In genomic region chr4:54328273-54328672, GRCm38 (mm10) we compare ENCODE assay signal across 17 mouse cellular contexts.
DNase-seq lines count a peak whose midpoint lies in the region; ATAC-seq and TF ChIP-seq lines count a peak whose summit lies in the region.
"Had no signal": no experiment of that assay in that cellular context is flagged by ENCODE, and none has a peak within 500 bp of the region (broad histone marks: within the 10 kb centered on the region; RNA-seq: fewer than 3 reads in every experiment).

No protein-coding gene starts in this region.

- TF ChIP-seq CTCF in brain, embryonic 14.5 days (IDR thresholded peaks at IDR 0.05; ENCODE audit: borderline replicate concordance, extremely low read depth, insufficient read depth, insufficient read length), result no peak

- 35% methylated on average over 5 of the region's 5 CpGs for WGBS in forebrain, embryonic 15.5 days

- no peaks in the 10 kb centered on the region for H3K36me3 ChIP-seq in forebrain, embryonic 15.5 days
- H3K36me3 ChIP-seq: heart, embryonic 10.5 days; limb, embryonic 12.5 days; liver, embryonic 15.5 days; midbrain, embryonic 12.5 days had no signal

- intact Hi-C loops in left cerebral cortex, postnatal 14 days (cut with DNase I), result no loop called here

- H3K27me3 ChIP-seq in forebrain, embryonic 15.5 days, result no peaks in the 10 kb centered on the region
- H3K27me3 ChIP-seq: limb, embryonic 12.5 days; liver, embryonic 15.5 days; midbrain, embryonic 12.5 days had no signal

- H3K4me2 ChIP-seq in forebrain, embryonic 15.5 days (replicated peaks), result no peak overlapping the region
- H3K4me2 ChIP-seq: limb, embryonic 12.5 days; liver, embryonic 15.5 days; midbrain, embryonic 12.5 days had no signal

- ATAC-seq in forebrain, embryonic 15.5 days (replicated peaks), result peak; percentile 30; the same call in 1 of the 2 replicates
- ATAC-seq: CD4-positive, CD25-positive, alpha-beta regulatory T cell, adult 4 months had no signal

- H3K9ac ChIP-seq in forebrain, embryonic 15.5 days (replicated peaks), result no peak overlapping the region
- H3K9ac ChIP-seq: limb, embryonic 12.5 days; liver, embryonic 15.5 days; midbrain, embryonic 12.5 days had no signal

- H3K4me1 ChIP-seq in forebrain, embryonic 15.5 days, result peaks cover 52% of the 10 kb centered on the region
- H3K4me1 ChIP-seq: liver, embryonic 15.5 days had no signal

- DNase-seq in left cerebral cortex, postnatal 14 days (ENCODE audit: low spot score in 2 of 2), result peak; percentile 31 to 54
- no peak for DNase-seq in left cerebral cortex, adult 18-20 months (ENCODE audit: low spot score in 2 of 2)
- peak; percentile 93 for DNase-seq in brain, embryonic 14.5 days (ENCODE audit: low read depth)
- DNase-seq in layer of hippocampus, adult 9-11 months, result peak; percentile 74
- no peak for DNase-seq in cerebellum, postnatal 36 days
- DNase-seq in testis, postnatal 10 days (ENCODE audit: low spot score), result no peak
- DNase-seq: adrenal gland, postnatal 25 days; gastrocnemius, postnatal 14 days; heart, postnatal 36 days; kidney, adult 11 months; kidney, postnatal 36 days had no signal

- H3K9me3 ChIP-seq in forebrain, embryonic 15.5 days, result no peaks in the 10 kb centered on the region
- H3K9me3 ChIP-seq: heart, embryonic 10.5 days; limb, embryonic 12.5 days; liver, embryonic 15.5 days; midbrain, embryonic 12.5 days had no signal

- H3K4me3 ChIP-seq in forebrain, embryonic 15.5 days, result no peak overlapping the region
- H3K4me3 ChIP-seq: heart, embryonic 10.5 days; limb, embryonic 12.5 days; liver, embryonic 15.5 days; midbrain, embryonic 12.5 days had no signal

- no peak for TF ChIP-seq POLR2A in brain, embryonic 14.5 days (IDR thresholded peaks at IDR 0.05; ENCODE audit: borderline replicate concordance, extremely low read depth, insufficient read depth, insufficient read length, poor library complexity, severe bottlenecking)

- H3K27ac ChIP-seq in forebrain, embryonic 15.5 days (replicated peaks), result peak overlapping the region; percentile 86
- H3K27ac ChIP-seq: heart, embryonic 10.5 days; limb, embryonic 12.5 days; liver, embryonic 15.5 days had no signal

Comparison
In these comparisons a context has a peak if more than half of its experiments do, and no peak if none do; other contexts are left out.
1. DNase-seq: peak in left cerebral cortex, postnatal 14 days (2 of 2), brain, embryonic 14.5 days (single experiment) and layer of hippocampus, adult 9-11 months (single experiment); none in left cerebral cortex, adult 18-20 months (0 of 2), cerebellum, postnatal 36 days (0 of 2) and testis, postnatal 10 days (single experiment).